Mouse (Mus musculus) liver, adult (tissue): Measurements from ENCODE around the gene Olfr483.

Source experiments
- GATA4 ChIP-seq: IDR thresholded peaks from 2 replicates; pipeline ENCODE4 v1.6.1; 2014; ENCODE audit warnings: mild to moderate bottlenecking, low read length; ENCODE audit not compliant: insufficient replicate concordance

Olfr483 gene

DNA sequence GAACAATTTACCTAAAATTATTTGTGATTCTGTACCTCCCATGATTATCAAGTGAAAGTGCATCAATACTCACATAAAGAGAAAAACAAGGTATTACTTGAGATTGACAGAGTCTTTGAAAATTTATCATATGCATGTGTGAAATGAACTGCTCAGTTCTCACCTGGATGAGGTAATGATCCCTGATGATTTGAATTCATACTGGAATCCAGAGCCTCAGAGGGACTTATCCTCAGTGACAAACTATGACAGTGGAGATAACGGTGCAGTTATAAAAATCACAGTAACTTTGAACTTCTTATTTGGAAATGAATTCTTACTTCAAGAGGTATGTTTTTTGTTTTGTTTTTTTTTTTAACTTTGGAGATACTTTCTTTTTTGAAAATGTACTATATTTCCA is at the start of gene Olfr483:
Gene Olfr483, plus strand, starts transcription at position 301 of the 400 bp plus-strand sequence.
- TF ChIP-seq GATA4: no peak

DNA sequence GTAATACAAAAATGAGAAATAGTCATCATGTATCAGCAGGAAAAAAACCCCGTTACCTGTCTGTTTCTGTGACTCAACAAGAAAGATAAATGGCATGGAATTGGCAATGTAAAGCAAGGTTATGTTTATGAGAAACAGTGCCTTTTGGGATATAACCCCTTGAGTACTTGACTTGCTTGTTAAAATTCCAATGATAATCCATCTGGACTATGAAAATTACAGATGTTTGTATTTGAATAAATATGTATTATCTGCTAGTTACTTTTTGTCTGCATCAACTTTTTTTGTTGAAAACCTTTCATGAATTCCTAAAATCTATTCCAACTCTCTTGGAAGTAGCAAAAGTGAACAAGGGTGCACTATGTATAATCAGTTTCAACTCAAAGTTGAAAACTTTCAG is 33.4 kb upstream of the Olfr483 start, which contains the start of gene Olfr480:
Gene Olfr480, minus strand, starts transcription at position 101 of the 400 bp plus-strand sequence.
- TF ChIP-seq GATA4: no peak

DNA sequence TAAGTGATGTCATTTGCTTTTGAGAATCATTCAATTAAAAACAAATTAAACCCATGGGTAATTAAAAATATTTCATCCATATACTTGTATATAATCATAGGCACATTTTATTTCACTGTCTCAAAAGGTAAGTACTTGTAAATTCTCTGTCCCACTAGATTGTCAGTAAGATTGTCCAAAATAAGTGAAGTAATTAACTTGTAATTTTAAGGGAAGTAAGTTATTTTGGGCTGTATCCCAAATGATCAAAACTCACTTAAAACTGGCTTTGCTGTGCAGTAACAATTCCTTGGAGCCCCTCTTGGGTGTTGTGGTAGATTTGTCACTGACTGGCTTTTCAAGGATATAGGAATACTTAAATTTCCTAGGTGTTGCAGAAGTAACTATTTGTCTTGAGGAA is 21.1 kb upstream of the Olfr483 start, which contains the start of gene Olfr481:
Gene Olfr481, plus strand, starts transcription at position 301 of the 400 bp plus-strand sequence.
- TF ChIP-seq GATA4: no peak

DNA sequence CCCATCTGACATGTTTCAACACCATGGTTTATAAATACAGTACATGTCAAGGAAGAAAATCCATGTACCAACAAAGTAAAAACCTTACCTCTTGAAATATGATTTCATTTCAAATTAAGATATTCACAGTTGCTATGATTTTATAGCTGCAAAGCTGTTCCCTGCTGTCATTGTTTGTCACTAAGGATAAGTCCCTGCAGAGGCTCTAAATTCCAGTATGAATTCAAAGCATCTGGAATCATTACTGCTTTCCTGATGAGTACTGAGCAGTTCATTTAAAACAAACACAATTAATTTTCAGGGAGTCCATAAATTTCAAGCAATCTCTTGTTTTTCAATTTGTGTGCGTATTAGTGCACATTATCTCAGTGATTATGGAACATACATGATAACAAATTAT is 3.2 kb upstream of the Olfr483 start, which contains the start of gene Olfr482:
Gene Olfr482, minus strand, starts transcription at position 101 of the 400 bp plus-strand sequence.
- no peak for TF ChIP-seq GATA4

DNA sequence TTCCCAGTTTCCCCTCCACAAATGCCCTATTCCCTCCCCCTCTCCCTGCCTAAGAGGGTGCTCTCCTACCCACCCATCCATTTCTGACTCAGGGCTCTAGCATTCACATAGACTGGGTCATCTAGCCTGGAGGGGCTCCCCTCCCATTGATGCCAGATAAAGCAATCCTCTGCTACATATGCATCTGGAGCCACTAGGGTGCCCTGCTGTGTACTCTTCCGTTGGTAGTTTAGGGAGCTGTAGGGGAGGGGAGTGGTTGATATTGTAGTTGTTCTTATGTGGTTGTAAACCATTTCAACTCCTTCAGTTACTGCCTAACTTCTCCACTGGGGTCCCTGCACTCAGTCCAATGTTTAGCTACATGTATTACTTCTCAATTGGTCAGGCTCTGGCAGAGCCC is 20.0 kb downstream of the Olfr483 start:
- no peak for TF ChIP-seq GATA4

DNA sequence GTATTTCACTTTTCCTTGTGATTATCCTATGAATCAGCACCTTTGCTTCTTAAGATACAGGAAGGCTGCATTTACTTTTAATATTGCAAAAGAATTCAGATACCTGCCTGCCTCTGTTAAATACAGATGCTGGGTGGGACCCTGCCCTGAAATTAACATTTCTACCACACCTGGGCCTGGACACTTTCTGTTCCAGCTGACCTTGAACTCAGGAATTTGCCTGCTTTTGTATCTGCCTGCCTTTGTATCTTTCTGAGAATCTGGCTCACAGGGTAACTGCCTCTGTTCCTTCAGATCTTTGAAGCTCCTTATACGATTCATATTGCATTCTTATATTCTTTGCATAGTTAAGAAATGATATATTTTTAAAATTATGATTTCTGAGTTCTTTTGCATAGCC is 20.8 kb downstream of the Olfr483 start:
- TF ChIP-seq GATA4: no peak

DNA sequence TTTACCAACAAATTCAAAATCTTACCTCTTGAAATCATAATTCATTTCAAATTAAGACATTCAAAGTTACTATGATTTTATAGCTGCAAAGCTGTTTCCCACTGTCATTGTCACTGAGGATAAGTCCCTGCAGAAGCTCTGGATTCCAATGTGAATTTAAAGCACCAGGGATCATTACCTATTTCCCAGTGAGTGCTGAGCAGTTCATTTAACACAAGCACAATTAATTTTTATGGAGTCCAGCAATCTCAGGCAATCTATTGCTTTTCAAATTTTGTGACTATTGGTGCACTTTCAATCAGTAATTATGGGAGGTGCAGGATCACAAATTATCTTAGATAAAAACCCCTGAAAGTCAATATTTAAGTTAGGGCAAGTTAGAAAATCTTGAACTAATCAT is 26.7 kb downstream of the Olfr483 start, which contains the start of gene Olfr484:
Gene Olfr484, minus strand, starts transcription at position 101 of the 400 bp plus-strand sequence.
- TF ChIP-seq GATA4: no peak
